Mouse (Mus musculus) embryonic fibroblast, embryonic 13.5 days (primary cell): ENCODE measurements around the gene Slc44a3.

ENCODE experiments used
- CTCF ChIP-seq: IDR thresholded peaks from 2 replicates; pipeline ENCODE4 v1.5.1; 2011; ENCODE audit warnings: mild to moderate bottlenecking, control low read depth, low read length, moderate library complexity, borderline replicate concordance; ENCODE audit not compliant: insufficient read depth
- POLR2A ChIP-seq: IDR thresholded peaks from 2 replicates; pipeline ENCODE4 v1.6.1; 2011; ENCODE audit warnings: low read depth, mild to moderate bottlenecking, control low read depth, low read length, moderate library complexity

DNA sequence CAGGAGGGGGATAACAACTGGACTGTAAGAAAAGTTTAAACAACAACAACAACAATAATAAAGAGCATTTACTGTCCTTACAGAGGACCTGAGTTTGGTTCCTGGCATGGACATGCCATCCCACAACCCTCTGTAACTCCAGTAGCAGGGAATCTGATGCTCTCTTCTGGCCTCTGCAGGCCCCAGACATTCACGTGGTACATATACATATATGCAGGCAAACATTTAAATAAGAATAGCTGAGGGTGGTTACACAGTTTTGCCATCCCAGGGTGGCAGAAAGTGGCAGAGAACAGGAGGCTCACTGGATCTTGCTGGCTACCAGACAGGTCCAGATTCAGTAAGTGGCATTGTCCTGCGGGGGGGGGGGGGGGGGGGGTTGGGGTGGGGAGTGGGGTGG, 64.1 kb downstream of the Slc44a3 start:
- no peak for TF ChIP-seq CTCF
- no peak for TF ChIP-seq POLR2A
